Mouse (Mus musculus): ENCODE measurements around the gene Rab33a. TPM values are rescaled to one million over a fixed set of nuclear protein-coding genes. Genes with fewer than 3 reads are reported as not detected.

The Rab33a gene
- 79.6 and 87.4 TPM in 2 replicates for polyA plus RNA-seq (2015; fragmentation: Nextera tagmentation; extraction: Ambion mirVana)

GRCm38 (mm10) chrX:48518808-48519548, at the start of gene Rab33a:
Gene Rab33a, plus strand, starts transcription at chrX:48519285.

GRCm38 (mm10) chrX:48513166-48513807, 5.8 kb upstream of the Rab33a start, which contains the start of gene Aifm1:
Gene Aifm1, minus strand, starts transcription at chrX:48513563.

Other genes starting within 250 kb of the Rab33a start
- gene Bcorl1, start 177.9 kb upstream of the Rab33a start, polyA plus RNA-seq (2015; fragmentation: Nextera tagmentation; extraction: Ambion mirVana): 4.8 and 6.3 TPM in 2 replicates
- 0.41 and 0.54 TPM in 2 replicates for gene Elf4, start 56.2 kb upstream of the Rab33a start, polyA plus RNA-seq (2015; fragmentation: Nextera tagmentation; extraction: Ambion mirVana)
- gene Aifm1, start 5.7 kb upstream of the Rab33a start, polyA plus RNA-seq (2015; fragmentation: Nextera tagmentation; extraction: Ambion mirVana): 30.1 and 31.4 TPM in 2 replicates
- gene Zfp280c, start 75.2 kb downstream of the Rab33a start, polyA plus RNA-seq (2015; fragmentation: Nextera tagmentation; extraction: Ambion mirVana): 7.6 and 7.8 TPM in 2 replicates
- gene Slc25a14, start 104.1 kb downstream of the Rab33a start, polyA plus RNA-seq (2015; fragmentation: Nextera tagmentation; extraction: Ambion mirVana): 39.4 and 42.3 TPM in 2 replicates
- 0.26 TPM in 1 of 2 replicates, not detected in the other for gene Gpr119, start 155.2 kb downstream of the Rab33a start, polyA plus RNA-seq (2015; fragmentation: Nextera tagmentation; extraction: Ambion mirVana)
- 17.9 and 23.3 TPM in 2 replicates for gene Rbmx2, start 175.7 kb downstream of the Rab33a start, polyA plus RNA-seq (2015; fragmentation: Nextera tagmentation; extraction: Ambion mirVana)